Mouse (Mus musculus): ENCODE data around the gene Armh1.
"Not testable (repeated sequence)": the region's sequence is repeated elsewhere in the genome, so short reads cannot be mapped to it uniquely, and the experiment has no call there.

The Armh1 gene

DNA sequence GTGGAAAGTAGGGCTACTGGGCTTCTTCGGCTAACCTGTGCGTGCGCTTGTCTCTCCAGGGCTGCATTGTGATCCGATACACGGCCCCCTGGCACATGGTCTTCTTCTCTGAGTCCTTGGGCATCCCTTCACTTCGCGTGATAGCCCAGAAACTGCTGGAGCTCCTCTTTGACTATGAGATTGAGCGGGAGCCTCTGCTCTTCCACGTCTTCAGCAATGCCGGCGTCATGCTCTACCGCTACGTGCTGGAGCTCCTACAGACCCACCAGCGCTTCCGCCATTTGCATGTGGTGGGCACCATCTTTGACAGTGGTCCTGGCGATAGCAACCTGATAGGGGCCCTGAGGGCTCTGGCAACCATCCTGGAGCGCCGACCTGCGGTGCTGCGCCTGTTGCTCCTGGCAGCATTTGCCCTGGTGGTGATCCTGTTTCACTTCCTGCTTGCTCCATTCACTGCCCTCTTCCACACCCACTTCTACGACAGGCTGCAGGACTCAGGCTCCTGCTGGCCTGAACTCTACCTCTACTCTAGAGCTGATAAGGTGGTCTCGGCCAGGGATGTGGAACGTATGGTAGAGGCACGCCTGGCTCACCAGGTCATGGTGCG is 16.0 kb upstream of the Armh1 start:
- DNase-seq, result no peak

DNA sequence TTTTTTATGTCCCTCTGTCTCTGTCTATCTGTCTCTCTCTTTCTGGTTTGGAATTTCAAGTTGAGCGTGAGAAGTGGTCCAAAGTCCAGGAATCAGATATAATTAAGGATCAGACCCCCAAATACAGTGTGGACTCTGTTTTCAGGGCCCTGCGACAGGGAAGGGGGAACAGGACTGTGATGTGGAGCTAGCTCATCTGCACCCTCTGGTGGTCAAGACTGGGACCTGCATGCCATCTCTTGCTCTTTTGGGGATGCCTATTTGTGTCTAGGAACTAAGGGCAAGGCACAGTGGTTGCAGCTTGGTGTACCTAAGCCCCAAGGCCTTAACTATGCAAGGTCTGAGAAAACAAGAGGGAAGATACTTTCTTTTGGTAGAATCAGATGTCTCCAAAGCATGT is 15.4 kb upstream of the Armh1 start:
- peak; percentile 68 for DNase-seq

DNA sequence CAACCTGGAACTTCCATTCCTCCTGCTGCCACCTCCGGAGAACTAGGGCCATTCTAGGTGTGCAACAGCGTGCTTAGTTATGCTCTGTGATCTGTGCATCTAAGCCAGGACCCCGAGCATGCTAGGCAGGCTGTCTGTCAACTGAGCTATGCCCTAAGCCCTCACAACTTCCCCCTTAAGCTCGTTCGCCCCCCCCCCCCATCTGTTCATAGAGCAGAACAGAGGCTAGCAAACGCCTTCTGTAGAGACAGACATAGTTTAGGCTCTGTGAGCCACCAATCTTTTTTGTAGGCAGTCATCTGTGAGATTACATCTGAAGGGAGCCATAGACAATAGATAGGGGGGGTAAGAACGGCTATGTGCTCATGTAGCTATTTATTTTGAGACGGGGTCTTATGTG is 11.1 kb upstream of the Armh1 start:
- DNase-seq, result no peak

DNA sequence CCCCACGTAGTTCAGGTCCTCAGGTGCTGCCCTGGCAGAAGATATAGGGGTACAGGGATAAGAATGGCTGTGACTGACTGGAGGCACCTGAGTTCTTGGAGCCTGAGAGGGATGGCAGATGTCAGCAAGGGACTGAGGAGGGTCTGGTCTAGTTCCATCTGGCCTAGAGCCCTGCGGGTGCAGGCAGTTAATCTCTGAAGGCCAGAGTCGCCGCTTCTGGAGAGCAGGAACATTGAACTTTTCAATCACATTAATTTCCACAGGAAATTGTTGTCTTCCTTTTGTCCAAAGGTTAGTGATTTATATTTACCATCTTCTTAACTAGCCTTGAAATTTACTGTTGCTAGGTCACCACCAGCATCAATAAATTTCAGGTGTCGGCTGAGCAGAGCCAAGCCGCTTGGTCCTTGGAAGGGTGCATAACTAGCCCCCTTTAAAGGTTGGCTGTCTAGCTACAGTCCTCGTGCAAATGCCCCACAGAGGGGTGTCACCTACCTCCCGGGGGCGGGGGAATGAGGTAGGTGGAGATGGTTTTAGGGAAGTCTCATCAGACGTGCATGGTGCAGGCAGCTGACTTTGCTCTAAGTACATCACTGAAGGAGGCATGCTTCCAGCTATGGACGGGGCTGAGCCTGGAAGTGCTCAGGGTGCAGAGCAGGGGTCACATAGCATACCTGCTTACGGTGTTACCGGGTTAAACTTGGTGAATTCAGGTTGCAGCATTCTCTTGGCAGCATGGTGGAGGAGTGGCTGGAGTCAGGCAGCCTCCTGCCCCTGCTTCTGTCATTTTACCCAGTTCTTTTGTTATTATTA is 10.4 kb upstream of the Armh1 start:
- DNase-seq, result no peak

DNA sequence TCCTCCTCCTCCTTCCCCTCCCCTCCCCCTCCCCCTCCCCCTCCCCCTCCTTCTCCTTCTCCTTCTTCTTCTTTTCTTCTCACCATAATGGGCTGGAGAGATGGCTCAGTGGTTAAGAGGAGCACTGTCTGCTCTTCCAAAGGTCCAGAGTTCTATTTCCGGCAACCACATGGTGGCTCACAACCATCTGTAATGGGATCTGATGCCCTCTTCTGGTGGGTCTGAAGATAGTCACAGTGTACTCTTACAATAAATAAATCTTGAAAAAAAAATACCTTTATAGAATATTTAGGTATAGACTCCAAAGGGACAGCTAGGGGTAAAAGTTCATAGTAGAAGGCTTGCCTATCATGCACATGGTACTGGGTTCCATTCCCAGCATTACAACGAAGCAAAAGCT is 9.3 kb upstream of the Armh1 start:
- no peak for DNase-seq

DNA sequence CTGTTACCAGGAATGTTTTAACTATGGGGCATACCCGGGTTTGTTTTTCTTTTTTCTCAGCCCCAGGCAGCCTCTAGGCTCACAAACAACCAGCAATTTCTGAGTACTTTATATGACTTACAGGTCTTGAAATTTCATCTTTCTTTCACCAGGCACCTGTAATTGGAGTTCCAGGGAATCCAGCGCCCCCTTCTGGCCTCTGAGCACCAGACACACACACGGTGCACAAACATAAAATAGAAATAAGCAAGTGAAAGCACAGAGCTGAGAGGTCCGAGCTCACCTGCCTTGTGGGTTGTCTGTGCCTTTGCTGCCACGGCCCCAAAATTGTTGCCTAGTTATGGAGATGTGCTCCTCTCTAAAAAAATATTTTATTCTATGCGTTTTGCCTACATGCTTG is 8.0 kb upstream of the Armh1 start:
- not testable (repeated sequence) for DNase-seq

DNA sequence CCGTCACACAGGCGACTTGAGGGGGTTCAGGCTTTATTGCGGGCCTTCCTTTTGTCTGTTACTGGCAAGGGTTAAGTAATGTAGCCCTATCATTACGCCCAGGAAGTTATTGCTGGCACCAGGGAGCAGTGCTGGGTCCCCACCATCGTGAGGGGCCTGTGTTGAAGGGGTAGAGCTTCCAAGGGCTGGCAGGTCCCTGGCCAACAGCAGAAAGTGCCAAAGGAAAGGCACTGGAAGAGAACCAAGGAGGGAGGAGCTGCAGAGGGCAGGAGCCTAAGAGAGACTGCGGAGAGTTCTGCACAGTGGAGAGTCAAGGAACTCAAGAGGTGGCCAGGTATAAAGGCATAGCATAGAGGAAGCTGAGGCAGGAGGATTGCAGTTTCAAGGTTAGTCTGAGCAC is 2.7 kb upstream of the Armh1 start:
- DNase-seq, result no peak

DNA sequence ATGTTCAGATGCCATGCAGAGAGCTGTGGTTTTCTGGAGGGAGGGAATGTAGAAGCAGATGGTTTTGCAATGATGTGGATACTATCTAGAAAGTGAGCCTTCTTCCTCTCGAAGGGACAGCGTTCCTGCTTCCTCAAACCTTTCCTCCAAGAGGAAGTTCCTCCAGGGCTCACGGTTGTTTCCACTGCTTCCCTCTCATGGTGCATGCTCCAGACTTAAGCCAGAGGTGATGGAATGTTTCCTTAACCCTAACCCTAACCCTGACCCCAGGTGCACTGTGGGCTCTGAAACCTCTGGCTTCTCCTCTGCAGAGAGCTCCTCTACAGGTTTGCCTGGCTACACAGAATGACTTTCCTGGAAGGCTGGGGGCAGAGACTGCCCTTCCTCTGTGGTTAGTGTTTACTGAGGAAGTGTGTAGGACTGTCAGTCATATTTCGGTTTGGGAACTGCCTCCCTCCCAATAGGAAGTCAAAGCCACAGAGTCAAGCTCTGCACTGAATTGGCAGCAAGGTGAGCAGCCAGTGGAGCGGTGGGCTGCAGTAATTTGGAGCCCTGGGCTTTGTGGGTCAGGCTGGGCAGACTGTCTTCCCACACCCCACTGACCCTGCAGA is 2.2 kb upstream of the Armh1 start:
- no peak for DNase-seq

DNA sequence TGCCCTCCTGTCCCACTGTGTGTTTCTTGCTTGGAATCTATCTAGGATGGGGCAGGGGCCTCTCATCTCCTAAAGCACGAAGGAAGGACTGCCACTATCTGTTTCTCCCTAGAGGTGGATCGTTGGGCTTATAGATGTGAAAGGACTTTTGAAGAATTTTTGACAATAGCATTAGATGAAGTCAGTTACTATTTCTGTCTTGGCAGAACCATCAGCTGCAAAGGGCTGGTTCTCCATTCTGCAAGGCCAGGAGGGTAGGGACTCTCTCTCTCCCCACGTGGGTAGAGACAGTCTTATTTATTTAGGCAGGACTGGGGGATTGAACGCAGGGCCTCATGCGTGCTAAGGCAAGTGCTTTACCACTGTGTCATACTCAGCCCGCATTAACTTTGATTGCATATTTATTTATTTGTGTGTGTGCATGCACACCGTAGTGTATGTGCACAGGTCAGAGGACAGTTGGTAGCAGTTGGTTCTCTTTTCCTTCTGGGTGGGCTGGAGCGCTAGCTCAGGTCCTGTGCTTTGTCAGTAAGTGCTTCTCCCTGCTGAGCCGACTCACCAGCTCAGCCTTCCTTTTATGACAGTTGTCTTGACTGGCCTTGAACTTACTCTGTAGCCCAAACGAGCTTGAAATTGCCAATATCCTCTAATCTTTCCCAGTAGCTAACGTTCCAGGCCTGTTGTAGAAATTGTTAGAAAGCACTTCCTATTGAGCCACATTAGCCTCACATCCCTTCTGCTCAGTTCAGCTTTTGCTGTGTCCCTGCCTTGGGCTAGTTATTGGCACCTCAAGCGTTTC is 1.5 kb upstream of the Armh1 start:
- no peak for DNase-seq

DNA sequence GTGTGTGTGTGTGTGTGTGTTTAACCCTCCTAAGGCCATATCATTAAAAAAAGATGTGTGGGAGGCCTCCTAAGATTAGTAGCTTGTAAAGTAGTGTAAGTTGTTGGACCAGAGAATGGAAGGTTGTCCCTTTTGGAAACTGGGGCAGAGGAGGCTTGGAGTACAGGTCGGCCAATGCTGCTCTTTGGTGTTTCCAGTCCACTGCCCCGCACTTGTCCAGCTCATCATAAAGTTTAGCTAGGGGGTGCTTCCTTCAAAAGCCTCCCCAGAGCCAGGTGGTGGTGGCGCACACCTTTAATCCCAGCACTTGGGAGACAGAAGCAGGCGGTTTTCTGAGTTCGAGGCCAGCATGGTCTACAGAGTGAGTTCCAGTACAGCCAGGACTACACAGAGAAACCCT is 830 bp upstream of the Armh1 start:
- DNase-seq, result no peak

DNA sequence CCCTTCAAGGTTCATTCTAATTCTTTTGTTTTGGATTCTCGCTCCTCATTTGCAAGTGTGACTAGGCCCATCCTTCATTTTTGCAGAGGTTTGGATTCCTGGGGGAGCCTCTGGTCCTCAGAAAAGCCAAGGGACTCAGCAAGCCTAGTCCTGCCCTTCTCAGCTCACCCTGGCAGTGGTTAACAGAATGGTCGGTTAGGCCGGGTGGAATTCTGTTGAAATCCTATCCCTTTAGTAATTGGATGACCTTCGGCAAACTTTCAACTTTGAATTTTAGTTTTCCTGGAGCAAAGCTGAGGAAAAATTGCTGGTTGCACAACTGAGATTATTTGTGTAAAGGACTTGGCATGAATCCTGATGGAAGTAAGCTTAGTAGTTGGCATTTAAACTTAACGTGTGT is 426 bp upstream of the Armh1 start:
- no peak for DNase-seq

DNA sequence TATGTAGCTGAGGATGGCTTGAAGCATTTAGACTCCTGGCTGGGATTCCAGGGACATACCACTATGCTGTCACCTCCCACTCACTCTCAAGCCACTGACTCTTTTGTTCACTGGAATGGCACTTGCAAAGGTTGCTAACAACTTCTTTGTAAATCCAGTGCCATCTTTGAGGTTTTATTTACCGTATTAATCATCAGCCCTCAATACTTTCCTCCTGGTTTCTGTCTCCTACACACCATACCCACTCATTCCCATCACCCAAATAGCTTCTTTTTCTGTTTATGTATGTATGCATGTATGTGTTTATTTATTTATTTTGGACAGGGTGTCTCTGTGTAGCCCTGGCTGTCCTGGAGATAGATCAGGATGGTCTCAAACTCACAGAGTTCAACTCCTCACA is 943 bp downstream of the Armh1 start:
- no peak for DNase-seq

DNA sequence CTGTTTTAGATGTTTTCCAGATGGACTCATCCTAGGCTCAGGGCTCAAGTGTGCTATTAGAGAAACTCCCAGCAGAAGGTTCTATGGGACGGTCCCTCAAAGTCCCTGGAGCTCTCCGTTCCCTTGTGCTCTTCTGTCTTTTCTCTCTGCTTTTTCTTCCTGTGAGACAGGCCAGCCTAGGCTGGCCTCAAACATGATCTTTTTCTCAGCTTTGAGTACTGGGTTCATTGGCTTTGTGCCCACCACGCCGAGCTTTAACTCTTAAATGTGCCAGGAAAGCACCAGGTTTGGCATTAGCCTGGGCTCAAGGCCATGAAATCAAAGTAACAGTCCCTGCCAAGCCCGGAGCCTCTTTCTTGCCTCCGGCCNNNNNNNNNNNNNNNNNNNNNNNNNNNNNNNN is 11.1 kb downstream of the Armh1 start:
- no peak for DNase-seq

DNA sequence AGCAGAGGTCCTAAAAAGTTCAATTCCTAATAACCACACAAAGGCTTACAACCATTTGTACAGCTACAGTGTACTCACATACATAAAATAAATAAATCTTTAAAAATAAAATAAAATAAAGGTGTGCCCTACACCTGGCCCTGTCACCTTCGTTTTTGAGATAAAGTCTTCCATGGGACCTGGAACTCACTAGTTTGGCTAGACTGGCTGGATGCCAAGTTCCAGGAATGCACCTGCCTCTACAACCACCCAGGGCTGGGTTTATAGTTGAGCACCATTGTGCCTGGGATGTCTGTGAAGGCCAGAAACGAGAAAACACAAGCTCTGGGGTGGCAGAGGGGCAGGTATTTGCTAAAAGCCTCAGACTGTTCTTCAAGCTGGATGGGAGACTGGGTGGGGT is 12.8 kb downstream of the Armh1 start:
- no peak for DNase-seq

DNA sequence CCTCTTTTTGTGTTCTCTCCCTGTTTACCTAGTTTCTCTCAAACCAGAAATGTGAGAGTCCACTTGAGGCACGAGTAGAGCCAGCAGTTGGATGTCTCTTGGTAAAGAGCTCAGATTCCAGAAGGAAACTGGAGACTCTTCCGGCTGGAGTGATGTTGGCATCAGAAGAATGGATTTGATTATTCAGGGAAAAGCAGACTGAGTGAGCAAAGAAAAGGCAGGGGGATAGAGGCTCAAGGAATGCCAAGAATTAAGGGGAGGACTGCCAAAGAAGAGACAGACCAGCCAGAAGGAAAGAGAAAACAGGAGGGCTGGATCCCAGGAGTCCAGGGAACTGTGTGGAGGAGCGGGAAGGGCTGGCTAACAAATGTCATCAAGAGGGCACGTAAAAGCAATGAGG is 16.1 kb downstream of the Armh1 start:
- DNase-seq, result no peak

DNA sequence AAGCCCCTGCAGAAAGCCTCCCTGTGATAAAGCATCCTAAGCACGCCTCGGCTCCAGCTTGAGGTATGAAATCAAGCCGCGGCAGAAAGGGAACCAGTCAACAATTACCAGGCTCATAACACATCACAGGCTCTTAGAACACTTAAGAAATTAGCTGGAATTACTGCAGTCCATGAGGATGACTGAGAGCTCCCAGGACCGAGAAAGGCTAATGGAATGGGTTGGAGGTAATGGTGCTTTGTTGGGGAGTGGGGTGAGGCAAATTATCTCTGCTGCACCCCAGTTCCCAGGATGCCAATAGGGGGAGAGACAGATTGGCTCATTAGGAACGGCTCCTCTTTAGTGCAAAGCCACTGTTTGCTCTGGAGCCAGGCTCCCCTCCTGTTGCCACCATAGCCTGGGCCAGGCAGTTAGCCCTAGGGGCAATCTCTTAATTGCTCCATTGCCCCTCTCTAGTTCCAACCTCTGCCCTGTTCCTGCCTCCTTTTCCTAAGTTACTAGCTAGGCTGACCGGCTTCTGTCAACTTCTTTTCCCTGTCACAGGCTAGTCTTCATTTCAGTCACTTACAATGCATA is 17.7 kb downstream of the Armh1 start:
- DNase-seq, result no peak

DNA sequence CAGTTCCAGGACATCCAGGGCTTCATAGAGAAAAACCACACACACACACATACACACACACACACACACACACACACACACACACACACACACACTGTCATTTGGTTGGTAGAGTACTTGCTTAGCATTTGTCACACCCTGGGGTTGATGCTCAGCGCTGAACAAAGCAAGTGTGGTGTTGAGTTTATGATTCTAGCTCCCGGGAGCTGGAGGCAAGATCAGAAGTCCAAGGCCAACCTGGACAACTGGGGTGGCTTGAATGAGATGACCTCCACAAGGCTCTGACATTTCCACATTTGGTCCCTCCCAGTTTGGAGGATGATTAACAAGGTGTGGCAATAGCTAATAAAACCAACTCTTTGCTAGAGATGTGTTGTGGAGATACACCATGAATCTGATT is 20.7 kb downstream of the Armh1 start:
- DNase-seq, result no peak

DNA sequence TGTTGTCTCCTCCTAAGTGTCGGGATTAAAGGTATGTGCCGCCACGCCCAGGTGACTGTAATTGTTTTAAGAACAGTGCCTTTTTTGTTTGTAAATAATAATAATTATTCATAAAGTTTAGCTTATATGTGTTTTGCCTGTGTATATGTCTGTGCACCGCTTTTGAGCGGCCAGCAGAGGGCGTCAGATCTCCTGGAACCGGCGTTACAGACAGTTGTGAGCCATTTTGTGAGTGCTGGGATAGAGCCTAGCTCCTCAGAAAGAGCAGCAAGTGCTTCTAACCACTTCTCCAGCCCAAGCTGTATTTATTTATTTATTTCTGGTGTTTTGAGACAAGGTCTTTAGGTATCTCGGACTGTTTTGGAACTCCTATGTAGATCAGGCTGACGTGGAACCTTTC is 21.6 kb downstream of the Armh1 start:
- no peak for DNase-seq

DNA sequence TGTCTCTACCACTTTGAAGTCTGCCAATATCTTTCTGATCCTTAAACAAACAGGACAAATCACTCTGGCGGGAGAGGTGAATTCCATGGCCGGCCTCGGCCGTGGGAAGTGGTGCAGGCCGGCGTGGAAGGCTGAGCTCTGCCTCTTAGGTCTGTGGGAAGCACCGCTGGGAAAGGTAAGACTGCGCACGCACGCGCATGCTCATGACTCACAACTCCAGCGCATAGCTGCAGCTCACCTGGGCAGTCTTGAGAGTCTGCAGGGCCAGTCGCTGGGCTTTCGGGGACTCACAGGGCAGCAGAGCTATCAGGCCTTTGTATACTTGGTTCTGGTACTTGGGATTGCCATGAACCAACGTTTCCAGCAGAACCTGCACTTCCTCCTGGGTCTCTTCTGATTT is 22.3 kb downstream of the Armh1 start:
- no peak for DNase-seq

DNA sequence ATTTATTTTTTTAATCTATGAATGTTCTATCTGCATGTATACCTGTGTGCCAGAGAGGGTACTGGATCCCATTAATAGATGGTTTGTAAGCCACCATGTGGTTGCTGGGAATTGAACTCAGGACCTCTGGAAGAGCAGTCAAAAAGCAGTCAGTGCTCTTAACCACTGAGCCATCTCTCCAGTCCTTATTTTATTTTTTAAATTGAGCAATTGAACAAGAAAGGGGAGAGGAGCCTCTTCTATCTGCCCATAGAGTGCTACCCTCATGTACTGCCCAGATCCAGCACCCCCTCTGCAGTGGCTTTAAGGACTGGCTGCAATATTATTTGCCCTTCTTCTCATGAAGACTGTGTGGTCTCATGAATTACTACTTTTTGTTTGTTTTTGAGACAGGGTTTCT is 26.7 kb downstream of the Armh1 start:
- no peak for DNase-seq

DNA sequence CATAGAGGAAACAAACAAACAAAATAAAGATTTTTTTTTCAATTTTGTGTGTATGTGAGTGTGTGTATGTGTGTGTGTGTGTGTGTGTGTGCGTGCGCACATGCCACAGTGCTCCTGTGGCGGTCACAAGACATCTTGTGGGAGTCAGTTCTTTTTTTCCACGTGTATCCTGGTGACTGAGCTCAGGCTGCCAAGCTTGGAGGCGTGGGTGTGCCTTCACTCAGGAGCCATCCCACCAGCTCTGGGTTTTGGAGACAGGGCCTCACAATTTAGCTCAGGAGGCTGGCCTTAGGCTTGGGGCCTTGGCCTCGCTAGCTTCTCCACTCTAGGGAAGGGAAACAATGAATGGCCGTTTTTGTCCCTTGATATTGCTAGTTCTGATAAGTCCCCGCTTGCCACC is 27.8 kb downstream of the Armh1 start:
- DNase-seq, result no peak

DNA sequence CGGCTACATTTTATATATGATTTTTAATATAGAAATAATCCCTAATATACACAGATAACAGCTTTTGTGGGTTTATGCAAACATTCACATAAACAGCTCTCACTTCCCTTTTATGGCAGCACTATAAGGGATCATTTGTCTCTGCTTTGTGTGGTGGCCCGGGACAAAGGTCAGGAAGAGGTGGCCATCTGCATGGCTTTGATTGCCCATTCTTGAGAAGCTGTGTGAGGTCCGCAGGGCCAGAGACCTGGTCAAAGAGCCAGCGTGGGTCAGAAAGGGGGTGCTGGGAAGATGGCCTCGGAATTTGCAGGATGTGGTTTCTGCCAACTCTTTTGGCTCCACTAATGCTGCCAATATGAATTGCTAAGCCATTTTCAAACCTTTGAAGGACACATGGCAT is 28.9 kb downstream of the Armh1 start:
- DNase-seq, result no peak

DNA sequence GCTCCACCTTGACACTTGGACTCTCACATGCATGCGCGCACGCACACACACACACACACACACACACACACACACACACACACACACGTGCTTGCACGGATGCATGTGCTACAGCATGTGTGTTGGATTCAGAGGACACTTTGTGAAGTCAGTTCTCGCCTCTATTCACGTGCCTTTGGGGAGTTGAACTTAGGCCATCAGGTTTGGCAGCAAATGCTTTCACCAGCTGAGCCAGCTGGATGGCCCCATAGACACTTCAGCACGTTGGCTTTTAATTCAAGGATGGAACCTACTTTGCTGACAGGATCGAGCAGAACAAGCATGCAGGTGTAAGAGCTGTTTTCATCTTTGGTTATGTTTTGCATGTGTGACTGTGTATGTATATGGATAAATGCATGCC is 30.1 kb downstream of the Armh1 start:
- no peak for DNase-seq

Data from cerebellum, adult 8-10 months (tissue).